Mouse (Mus musculus) common myeloid progenitor, adult 5-6 weeks (primary cell): ENCODE results near the gene Kif23. TPM values are rescaled to one million over a fixed set of nuclear protein-coding genes. Genes with fewer than 3 reads are reported as not detected.

Source experiments
- ATAC-seq: replicated peaks from 2 replicates; pipeline ENCODE4 v1.8.0; 2016; ENCODE audit warnings: low read depth, mild to moderate bottlenecking, moderate TSS enrichment, inconsistent platforms; ENCODE audit not compliant: poor library complexity, severe bottlenecking
- total RNA-seq: library from RNA; stranded (forward); fragments of 200-1000, 187-1606 nt; gene quantifications from 2 replicates; pipeline ENCODE4 v1.2.3, GENCODE M21; 2017

Gene Kif23
- 229 and 241 TPM in 2 replicates for total RNA-seq

DNA sequence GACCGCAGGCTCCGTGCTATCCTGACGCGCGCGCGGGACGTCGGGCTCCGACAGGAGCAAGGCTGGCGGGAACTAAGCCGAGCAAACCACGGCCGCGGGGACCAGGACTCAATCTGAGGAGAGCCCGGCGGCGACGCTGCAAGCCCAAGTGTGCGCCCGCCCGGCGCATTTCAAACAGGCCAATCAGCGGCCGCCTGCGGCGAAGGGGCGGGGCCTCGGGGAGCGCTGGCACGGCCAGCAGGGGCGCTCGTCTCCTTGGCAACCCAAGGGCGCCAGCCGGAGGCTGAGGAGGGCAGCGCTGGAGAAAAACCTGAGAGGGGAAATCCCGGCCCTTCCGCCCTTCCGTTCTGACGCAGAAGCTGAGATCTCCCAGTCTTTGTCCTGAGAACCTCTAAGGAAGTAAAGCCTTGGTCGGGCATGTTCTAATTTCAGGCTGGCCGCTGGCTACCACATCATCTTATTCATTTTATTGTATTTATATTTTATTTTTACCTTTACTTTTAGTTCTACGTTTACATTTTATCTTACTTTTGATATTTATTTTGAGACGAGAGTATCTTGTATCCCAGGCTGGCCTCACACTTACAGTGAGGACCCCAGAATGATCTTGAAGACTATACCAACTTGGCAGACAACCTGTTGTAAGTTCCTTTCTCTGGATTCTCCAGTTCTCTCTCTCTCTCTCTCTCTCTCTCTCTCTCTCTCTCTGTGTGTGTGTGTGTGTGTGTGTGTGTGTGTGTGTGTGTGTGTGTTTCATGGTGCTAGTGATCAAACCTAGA, at the start of gene Kif23:
Gene Kif23, minus strand, starts transcription at position 152 of the 779 bp plus-strand sequence.
- peak; percentile 87 for ATAC-seq

- ATAC-seq: no peak
Observed at GRCm38 (mm10) chr9:61991158-61991557, 44.6 kb upstream of the Kif23 start.

DNA sequence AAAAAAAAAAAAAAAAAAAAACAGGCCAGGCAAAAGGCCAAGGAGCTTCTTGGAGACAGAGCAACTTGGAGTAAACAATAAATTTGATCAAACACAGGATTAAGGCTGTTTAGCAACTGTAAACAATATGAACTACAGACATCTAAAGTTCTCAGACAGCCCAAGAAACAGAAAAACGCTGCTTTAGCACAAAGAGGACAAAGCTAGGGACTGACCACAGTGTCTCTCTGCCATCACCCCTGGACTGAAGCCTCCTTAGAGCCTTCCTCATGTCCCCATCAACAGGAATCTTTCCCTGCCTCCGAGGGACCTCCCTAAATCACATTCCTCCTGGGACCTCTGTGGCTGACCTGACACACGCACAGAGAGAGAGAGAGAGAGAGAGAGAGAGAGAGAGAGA, 44.2 kb upstream of the Kif23 start:
- no peak for ATAC-seq

DNA sequence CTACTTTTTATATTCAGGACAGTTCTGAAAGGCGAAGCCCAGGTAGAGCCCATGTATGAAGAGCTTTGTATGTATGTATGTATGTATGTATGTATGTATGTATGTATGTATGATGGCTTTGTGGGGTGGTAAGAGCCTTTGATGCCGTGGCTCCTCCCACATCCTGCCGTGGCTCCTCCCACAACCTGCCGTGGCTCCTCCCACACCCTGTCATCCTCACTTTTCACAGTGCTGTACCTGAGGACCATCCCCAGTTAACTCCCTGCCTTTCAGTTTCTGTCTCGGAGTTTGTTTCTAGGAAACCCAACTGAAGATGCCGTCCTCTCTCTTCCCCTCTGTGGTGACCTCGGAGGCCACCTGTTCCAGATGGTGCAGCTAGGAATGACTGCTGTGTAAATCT, 39.5 kb upstream of the Kif23 start:
- ATAC-seq: no peak

DNA sequence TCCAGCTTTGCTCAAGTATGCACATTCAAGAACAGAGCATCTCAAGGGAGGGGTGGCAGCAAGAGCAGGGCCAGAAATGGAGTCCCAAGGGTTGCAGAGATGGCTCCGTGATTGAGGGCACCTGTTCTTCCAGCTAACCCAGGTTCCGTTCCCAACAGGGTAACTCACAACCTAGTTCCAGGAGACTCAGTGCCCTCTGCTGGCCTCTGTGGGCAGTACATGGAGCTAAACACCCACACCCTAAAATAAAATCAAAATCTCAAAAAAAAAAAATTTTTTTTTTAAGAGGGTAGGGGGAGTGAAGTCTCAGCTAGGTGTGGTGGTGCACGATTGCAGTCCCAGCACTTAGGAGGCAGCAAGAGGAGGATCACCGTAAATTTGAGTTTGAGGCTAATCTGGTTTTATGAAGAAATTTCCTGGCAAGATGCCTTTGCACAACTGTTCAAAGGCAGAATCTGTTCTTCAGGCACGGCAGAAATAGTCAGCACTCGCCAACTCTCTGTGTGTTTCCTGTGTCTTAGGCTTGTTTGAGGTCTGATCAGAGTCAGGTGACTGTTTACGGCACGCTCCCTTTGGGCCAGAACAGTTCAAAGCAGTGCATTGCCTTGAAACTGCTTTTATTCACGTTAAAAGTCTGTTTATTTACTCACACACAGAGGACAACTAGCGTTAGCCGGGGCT, 38.7 kb upstream of the Kif23 start:
- peak; percentile 61 for ATAC-seq

GRCm38 (mm10) chr9:61982940-61983620, 36.5 kb upstream of the Kif23 start:
- ATAC-seq: peak; percentile 77

- ATAC-seq: peak; percentile 47
Observed at GRCm38 (mm10) chr9:61981876-61982275, 35.3 kb upstream of the Kif23 start.

GRCm38 (mm10) chr9:61979983-61980382, 33.4 kb upstream of the Kif23 start:
- no peak for ATAC-seq

DNA sequence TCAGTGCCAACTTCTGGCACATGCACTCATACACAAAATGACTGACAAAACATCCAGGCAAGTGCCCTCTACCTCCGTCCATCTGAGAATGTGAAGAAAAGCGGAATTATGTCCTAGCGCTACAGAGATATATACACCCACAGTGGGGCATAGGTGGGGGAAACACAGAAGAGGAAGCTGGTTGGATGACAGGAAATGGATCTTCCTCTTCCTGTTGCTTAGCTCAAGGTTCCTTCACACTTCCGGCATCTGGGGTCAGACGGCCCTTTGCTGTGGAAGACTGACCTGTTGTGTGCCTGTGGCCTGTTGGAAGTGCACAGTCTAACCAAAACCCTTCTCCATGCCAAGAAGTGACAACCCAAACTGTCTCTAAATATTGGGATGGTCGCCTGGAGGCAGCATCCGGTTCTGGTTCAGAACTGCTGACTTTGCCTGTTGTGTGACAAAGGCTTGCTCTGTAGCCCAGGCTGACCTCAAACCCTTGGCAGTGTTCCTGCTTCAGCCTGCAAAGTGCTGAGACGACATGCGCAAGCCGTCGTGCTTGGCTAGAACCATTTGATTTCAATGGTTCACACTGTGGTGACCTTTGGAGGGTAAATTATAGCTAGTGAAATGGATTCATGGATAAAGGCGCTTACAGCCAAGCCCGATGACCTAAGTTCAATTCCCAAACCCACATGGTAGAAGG, 30.8 kb upstream of the Kif23 start:
- ATAC-seq: 0 out of 2 replicates have a peak, but pooled peaks have one; percentile 34

- ATAC-seq: no peak
Observed at GRCm38 (mm10) chr9:61972031-61972430, 25.5 kb upstream of the Kif23 start.

GRCm38 (mm10) chr9:61971045-61971444, 24.5 kb upstream of the Kif23 start:
- peak; percentile 59 for ATAC-seq

DNA sequence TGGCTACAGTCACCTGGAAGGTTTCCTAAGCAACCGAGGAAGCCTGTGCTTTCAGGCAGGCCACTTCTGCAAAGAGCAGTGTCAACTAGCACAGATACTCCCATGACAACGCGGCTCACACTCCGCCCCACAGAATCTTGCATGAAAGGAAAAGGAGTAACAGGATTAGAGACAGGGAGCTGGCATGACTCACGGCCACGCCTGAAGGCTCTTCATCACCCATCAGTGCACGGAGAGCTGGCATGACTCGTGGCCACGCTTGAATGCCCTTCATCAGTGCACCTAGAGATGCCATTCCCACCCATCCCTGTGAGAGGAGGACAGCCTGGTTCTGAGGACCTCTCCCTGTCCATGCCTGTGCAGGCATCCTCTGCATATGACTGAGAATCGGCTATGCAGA, 20.8 kb upstream of the Kif23 start:
- no peak for ATAC-seq

- ATAC-seq: no peak
Observed at GRCm38 (mm10) chr9:61965987-61966386, 19.4 kb upstream of the Kif23 start.

DNA sequence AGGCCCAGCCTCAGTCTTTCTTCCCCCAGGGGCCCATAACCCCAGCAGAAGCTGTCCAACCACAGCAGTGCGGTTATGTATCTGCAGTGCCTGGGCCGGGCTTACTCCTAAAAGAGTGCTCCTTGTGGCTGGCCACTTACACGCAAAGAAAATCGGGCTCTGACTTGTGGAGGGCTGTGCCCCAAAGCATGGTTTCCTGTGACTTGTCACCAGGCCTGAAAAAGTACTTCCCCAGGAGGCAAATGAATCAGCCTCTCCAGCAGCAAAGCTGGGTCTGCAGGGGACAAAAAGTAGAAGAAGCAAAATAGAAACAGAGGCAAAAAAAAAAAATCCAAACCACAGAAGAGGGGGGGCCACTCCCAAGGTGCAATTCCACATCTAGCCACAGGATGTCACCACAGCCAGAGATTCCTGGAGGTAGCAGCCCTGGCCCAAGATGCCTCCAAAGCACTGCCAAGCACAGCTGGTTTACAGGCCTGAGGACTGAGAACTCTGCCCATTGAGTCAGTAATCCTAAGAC, 18.9 kb upstream of the Kif23 start:
- peak; percentile 75 for ATAC-seq

GRCm38 (mm10) chr9:61963356-61963755, 16.8 kb upstream of the Kif23 start:
- peak; percentile 71 for ATAC-seq

GRCm38 (mm10) chr9:61961181-61961580, 14.6 kb upstream of the Kif23 start:
- ATAC-seq: no peak

GRCm38 (mm10) chr9:61960753-61961152, 14.2 kb upstream of the Kif23 start:
- ATAC-seq: no peak

GRCm38 (mm10) chr9:61959921-61960569, 13.5 kb upstream of the Kif23 start:
- ATAC-seq: no peak

DNA sequence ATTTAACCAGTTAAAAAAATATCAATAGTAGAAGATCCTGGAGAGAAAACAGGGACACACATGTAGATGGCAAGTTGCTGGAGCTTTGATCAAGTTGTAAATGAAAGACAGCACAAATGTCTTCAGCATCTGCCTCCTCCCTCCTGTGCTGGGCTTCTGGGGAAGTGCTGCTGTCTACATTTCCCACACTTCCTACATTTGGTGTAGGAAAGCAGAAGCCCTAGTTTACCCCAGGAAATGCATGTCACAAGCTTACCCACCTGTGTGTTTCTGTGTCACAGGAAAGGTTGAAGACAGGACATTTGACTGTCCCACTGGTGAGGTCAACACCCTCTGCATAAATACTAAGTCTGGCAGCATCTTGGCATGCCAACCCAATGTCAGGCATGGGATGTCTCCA, 8.1 kb upstream of the Kif23 start:
- ATAC-seq: no peak

- ATAC-seq: no peak
Observed at GRCm38 (mm10) chr9:61952241-61952640, 5.7 kb upstream of the Kif23 start.
